Mouse (Mus musculus): Measurements from ENCODE around the gene Commd1. TPM values are rescaled to one million over a fixed set of nuclear protein-coding genes. Genes with fewer than 3 reads are reported as not detected.
A peak's percentile ranks its signal among the peaks of the same experiment; 100 is the strongest.

Gene Commd1
- total and polyA plus RNA-seq, 2 experiments from 2014 or later, result 44.0 to 207 TPM

DNA sequence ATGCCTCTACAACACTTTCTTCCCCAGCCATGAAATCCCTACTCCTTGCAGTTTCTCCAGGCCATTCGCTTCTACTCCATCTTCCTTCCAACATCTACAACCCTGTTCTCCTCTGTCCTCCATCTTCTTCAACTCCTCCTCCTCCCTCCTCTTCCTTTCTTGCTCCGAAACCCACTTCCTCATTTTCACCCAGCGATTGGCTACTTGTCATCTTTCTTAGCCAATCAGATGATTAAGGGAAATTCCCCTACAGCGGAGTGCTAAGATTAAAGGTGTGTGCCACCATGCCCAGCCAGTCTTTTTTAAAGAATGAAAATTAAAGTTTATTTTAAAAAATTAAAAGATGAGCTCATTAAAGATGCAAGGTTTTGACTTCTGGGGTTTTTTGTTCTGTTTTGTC lies 35.8 kb upstream of the Commd1 start:
- WGBS, result 97% methylated on average over 4 of the region's 4 CpGs

DNA sequence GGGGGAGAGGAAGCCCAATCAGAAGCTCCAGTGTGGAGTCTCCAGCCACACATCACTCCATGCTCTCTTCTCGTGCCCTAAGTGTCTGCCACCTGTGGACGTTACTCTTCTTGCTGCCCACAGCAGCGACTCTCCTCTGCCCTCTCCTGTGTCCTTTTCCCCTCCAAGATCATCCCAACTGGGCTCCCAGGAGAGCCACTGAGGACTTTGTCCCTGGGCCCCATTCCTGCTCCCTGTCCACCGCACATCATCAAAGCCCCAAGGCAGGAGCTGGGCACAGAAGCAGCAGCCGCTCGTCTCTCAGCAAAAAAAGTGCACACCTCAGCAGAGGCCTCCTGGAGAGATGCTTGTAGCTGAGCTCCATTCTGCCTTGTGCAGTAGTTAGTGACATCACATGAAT lies 32.8 kb upstream of the Commd1 start:
- ATAC-seq, result no peak
- TF ChIP-seq CTCF (IDR thresholded peaks at IDR 0.05; ENCODE audit: low read depth), result no peak
- no peak overlapping the region for H3K9ac ChIP-seq
- no peaks in the 10 kb centered on the region for H3K27me3 ChIP-seq (ENCODE audit: insufficient read depth, low read length)
- no peak overlapping the region for H3K4me3 ChIP-seq (ENCODE audit: low read depth, low read length)
- no peak overlapping the region for H3K27ac ChIP-seq (ENCODE audit: low read depth, low read length)
- DNase-seq, result no peak
- no peaks in the 10 kb centered on the region for H3K36me3 ChIP-seq (ENCODE audit: insufficient read depth)
- H3K4me1 ChIP-seq (ENCODE audit: insufficient read depth), result no peaks in the 10 kb centered on the region
- 76% methylated on average over 6 of the region's 6 CpGs for WGBS
- H3K4me2 ChIP-seq (ENCODE audit: low read depth), result no peak overlapping the region
- no peaks in the 10 kb centered on the region for H3K9me3 ChIP-seq (ENCODE audit: low read length)

More for the DNA sequence above, 35.8 kb upstream of the Commd1 start:
- no peak overlapping the region for H3K9ac ChIP-seq
- no peak for TF ChIP-seq CTCF (IDR thresholded peaks at IDR 0.05; ENCODE audit: low read depth)
- no peaks in the 10 kb centered on the region for H3K36me3 ChIP-seq (ENCODE audit: insufficient read depth)
- no peaks in the 10 kb centered on the region for H3K4me1 ChIP-seq (ENCODE audit: insufficient read depth)
- no peak overlapping the region for H3K4me2 ChIP-seq (ENCODE audit: low read depth)
- no peak for ATAC-seq
- no peak for DNase-seq
- no peak overlapping the region for H3K27ac ChIP-seq (ENCODE audit: low read depth, low read length)
- H3K27me3 ChIP-seq (ENCODE audit: insufficient read depth, low read length), result no peaks in the 10 kb centered on the region
- H3K9me3 ChIP-seq (ENCODE audit: low read length), result no peaks in the 10 kb centered on the region
- H3K4me3 ChIP-seq (ENCODE audit: low read depth, low read length), result no peak overlapping the region

DNA sequence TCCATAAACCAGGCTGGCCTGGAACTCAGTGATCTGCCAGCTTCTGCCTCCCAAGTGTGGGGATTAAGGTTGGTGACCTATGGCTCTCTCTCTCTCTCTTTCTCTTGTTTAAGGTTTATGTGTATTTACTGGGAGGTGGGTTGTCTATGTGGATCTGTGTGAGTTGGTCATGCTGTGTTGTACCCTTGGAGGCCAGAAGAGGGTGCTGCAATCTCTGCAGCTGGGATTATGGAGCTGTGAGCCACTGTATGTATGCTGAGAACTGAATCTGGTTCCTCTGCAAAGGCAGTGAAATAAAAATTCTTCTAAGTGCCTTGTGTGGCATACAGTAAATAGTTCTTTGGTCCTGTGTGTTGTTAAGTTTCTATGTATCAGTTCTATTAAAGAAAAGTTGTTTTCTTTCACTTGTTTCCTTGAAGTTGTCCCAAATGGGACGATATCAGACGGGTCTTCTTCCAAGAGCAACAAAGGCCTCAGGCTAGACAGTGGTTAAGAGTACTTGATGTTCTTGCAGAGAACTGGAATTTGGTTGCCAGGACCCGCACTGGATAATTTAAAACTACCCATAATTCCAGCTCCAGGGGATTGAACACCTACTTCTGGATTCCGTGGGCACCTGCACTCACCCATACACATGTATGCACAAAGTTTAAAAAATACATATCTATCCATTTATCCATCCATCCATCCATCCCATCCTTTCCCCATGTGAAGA lies 31.6 kb upstream of the Commd1 start:
- no peak for ATAC-seq
- Histone ChIP-seq H3K9me3 (ENCODE audit: low read length) (no peaks in the 10 kb centered on the region), H3K27ac (ENCODE audit: low read depth, low read length) (no peak overlapping the region), H3K36me3 (ENCODE audit: insufficient read depth) (no peaks in the 10 kb centered on the region), H3K27me3 (ENCODE audit: insufficient read depth, low read length) (no peaks in the 10 kb centered on the region), H3K4me2 (ENCODE audit: low read depth) (no peak overlapping the region), H3K4me3 (ENCODE audit: low read depth, low read length) (no peak overlapping the region), H3K9ac (no peak overlapping the region), H3K4me1 (ENCODE audit: insufficient read depth) (no peaks in the 10 kb centered on the region)
- peak; percentile 43 for TF ChIP-seq CTCF (IDR thresholded peaks at IDR 0.05; ENCODE audit: low read depth)
- no peak for DNase-seq
- WGBS, result 87% methylated on average over 4 of the region's 4 CpGs

DNA sequence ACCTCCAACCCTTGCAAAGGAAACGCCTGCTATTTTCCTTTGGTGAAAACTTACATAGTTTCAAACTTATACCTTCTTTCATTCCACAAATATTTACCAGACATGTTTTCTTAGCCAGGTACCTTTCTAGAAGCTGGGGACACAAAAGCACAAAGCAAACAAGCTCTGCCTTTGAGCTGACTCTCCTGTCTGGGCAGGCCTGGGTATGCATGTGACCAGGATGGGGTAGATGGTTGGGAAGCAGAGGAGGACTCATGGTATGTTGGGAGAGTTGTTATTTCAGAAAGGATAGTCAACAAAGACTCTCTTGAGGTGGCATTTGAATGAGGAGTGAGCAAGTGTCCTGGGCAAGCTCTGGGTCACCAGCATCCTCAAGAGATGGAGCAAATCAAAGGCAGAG lies 30.9 kb upstream of the Commd1 start:
- ATAC-seq, result no peak
- WGBS, result 82% methylated on average over 1 of the region's 1 CpGs
- TF ChIP-seq CTCF (IDR thresholded peaks at IDR 0.05; ENCODE audit: low read depth), result no peak

DNA sequence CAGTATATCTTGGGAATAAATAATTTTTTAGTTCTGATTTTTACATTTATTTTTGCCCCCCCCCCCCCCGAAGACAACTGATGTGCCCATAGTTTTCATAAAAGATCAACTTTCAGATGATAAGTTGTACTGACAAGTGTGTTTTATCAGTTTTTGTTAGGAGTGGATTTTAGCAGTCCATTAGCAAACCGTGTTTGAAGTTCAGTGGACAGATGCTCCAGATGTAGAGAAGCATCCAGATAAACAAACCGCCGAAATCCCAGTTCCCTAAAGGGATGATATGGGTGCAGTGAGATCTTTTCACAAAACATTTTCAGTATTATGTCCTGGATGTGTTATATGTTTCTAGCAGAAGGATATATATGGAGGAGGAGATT lies 26.6 kb upstream of the Commd1 start:
- no peak for DNase-seq
- no peak overlapping the region; the same call in 1 of the 2 replicates for H3K27ac ChIP-seq (ENCODE audit: low read depth, low read length)
- no peaks in the 10 kb centered on the region for H3K4me1 ChIP-seq (ENCODE audit: insufficient read depth)
- H3K4me3 ChIP-seq (ENCODE audit: low read depth, low read length), result peak overlapping the region; percentile 55
- TF ChIP-seq CTCF (IDR thresholded peaks at IDR 0.05; ENCODE audit: low read depth), result no peak
- WGBS, result 29% methylated on average over 4 of the region's 4 CpGs
- ATAC-seq, result no peak
- peaks cover 14% of the 10 kb centered on the region for H3K36me3 ChIP-seq (ENCODE audit: insufficient read depth)
- H3K27me3 ChIP-seq (ENCODE audit: insufficient read depth, low read length), result no peaks in the 10 kb centered on the region
- no peaks in the 10 kb centered on the region for H3K9me3 ChIP-seq (ENCODE audit: low read length)
- peak overlapping the region; percentile 77; the same call in 1 of the 2 replicates for H3K9ac ChIP-seq
- peak overlapping the region; percentile 81 for H3K4me2 ChIP-seq (ENCODE audit: low read depth)

More for the DNA sequence above, 30.9 kb upstream of the Commd1 start:
- no peak overlapping the region for H3K4me3 ChIP-seq (ENCODE audit: low read depth, low read length)
- no peaks in the 10 kb centered on the region for H3K36me3 ChIP-seq (ENCODE audit: insufficient read depth)
- no peaks in the 10 kb centered on the region for H3K9me3 ChIP-seq (ENCODE audit: low read length)
- no peak overlapping the region for H3K4me2 ChIP-seq (ENCODE audit: low read depth)
- no peaks in the 10 kb centered on the region for H3K4me1 ChIP-seq (ENCODE audit: insufficient read depth)
- H3K27ac ChIP-seq (ENCODE audit: low read depth, low read length), result no peak overlapping the region
- no peak for DNase-seq
- H3K27me3 ChIP-seq (ENCODE audit: insufficient read depth, low read length), result no peaks in the 10 kb centered on the region
- no peak overlapping the region for H3K9ac ChIP-seq

DNA sequence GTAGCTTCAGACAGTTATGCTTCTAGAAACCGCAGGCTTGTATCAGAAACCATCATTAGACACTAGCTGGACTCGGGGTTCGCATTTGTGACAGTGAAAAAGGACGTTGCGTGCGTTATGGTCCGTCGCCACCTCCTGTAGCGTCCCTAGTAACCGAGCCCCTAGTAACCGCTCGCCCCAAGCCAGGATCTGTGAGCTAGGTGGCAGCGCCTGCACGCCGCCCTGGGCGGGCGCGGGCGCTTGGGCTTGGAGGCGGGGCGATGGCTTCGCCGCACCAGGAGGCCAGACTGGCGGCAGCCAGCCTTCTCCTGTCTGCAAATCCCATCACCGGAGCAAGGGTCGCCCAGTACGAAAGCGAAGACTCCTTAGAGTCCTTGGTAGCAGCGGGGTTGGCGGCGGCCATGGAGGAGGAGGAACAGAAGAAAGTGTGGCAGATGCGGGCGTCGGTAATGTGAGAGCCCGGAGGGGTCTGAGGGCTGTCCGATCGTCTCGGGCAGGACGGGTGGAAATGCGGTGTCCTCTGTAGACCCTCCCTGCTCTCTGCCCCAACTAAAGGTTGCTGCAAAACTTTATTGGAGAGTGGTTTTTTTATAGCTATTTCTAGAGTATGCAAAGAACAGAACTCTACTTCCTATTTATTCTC lies 26.1 kb upstream of the Commd1 start:
- no peaks in the 10 kb centered on the region for H3K9me3 ChIP-seq (ENCODE audit: low read length)
- peak overlapping the region; percentile 55 for H3K4me3 ChIP-seq (ENCODE audit: low read depth, low read length)
- peak; percentile 92 for ATAC-seq
- H3K27me3 ChIP-seq (ENCODE audit: insufficient read depth, low read length), result no peaks in the 10 kb centered on the region
- peak; percentile 47 for TF ChIP-seq CTCF (IDR thresholded peaks at IDR 0.05; ENCODE audit: low read depth)
- H3K9ac ChIP-seq, result peak overlapping the region; percentile 77
- no peak for DNase-seq
- H3K4me2 ChIP-seq (ENCODE audit: low read depth), result peak overlapping the region; percentile 81
- peaks cover 19% of the 10 kb centered on the region for H3K36me3 ChIP-seq (ENCODE audit: insufficient read depth)
- peak overlapping the region; percentile 92 for H3K27ac ChIP-seq (ENCODE audit: low read depth, low read length)
- WGBS, result 2% methylated on average over 40 of the region's 40 CpGs
- H3K4me1 ChIP-seq (ENCODE audit: insufficient read depth), result no peaks in the 10 kb centered on the region

DNA sequence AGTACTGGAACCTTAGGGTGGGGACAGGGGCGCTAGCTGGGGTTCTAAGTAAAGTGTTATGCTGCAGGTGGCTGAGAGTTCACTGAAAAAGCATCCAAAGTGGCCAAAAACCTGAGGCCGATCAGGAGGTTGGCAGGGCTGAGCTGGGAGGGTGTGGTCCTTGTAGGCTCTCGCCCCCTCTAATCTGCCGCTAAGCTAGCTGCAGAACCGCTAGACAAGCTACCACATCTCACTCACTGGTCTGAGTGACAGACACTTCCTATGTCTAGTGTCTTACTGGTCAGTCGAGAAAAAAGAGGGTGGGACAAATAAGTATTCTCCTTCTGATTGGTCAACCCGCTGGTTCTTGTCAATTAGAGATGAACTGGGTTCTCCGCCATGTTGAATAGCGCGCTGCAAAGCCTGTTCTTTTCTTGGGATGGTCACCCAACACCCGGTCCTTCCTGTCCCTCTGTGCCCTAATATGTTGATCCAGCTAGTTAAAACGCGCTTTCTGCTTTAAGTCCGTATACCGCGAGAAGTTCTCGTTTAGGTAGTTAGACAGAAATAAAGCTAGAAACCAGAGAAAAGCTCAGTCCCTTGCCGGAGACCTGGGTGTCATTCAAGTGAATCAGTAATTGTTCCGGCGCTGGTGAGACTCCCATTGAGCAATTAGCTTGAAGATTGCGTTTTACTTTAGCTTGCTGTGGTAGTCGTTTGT lies 25.4 kb upstream of the Commd1 start, which contains the start of gene Fam161a:
Gene Fam161a, plus strand, starts transcription at position 51 of the 700 bp plus-strand sequence.
- H3K4me2 ChIP-seq (ENCODE audit: low read depth), result peak within 1 kb of the TSS; percentile 81
- DNase-seq, result peak; percentile 91
- H3K27me3 ChIP-seq (ENCODE audit: insufficient read depth, low read length), result no peaks in the 10 kb centered on the region
- H3K9me3 ChIP-seq (ENCODE audit: low read length), result no peaks in the 10 kb centered on the region
- TF ChIP-seq CTCF (IDR thresholded peaks at IDR 0.05; ENCODE audit: low read depth), result no peak
- under 1% methylated on average over 22 of the region's 22 CpGs for WGBS
- no peaks in the 10 kb centered on the region for H3K4me1 ChIP-seq (ENCODE audit: insufficient read depth)
- ATAC-seq, result peak; percentile 94
- H3K36me3 ChIP-seq (ENCODE audit: insufficient read depth), result peaks cover 21% of the 10 kb centered on the region
- H3K27ac ChIP-seq (ENCODE audit: low read depth, low read length), result peak within 1 kb of the TSS; percentile 92
- peak within 1 kb of the TSS; percentile 55 for H3K4me3 ChIP-seq (ENCODE audit: low read depth, low read length)
- peak within 1 kb of the TSS; percentile 77 for H3K9ac ChIP-seq
